Mouse (Mus musculus): ENCODE results near the gene Thada. TPM values are rescaled to one million over a fixed set of nuclear protein-coding genes. Genes with fewer than 3 reads are reported as not detected.

The Thada gene
- polyA plus RNA-seq, 1 experiment from 2014 or later, result 8.1 TPM

DNA sequence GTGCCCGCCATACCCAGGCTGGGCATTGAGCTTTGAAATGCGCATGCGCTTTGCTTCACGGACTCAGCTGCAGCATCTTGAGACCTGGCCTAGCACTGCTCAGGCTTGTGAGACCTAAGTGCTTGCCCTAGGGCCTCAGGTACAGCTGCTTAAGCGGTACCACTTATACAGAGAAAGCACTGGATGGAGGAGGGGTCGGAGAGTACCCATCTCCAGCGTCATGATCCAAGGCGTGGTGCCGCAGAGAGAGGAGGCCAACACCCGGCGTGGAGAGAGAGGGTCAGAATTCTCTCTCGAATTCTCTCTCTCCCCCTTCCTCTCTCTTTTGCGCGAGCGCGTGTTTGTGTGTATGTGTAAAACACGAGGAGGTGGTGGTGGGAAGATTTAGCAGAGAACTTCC, 290.8 kb downstream of the Thada start:
- H3K4me3 ChIP-seq (ENCODE audit: control insufficient read depth in 1 of 2, insufficient read depth in 1 of 2, low read depth in 1 of 2, low read length in 2 of 2), result no peak overlapping the region
- no peak overlapping the region for H3K4me2 ChIP-seq (ENCODE audit: low read length)
- H3K4me1 ChIP-seq (ENCODE audit: control insufficient read depth in 2 of 2, insufficient read depth in 2 of 2, low read length in 2 of 2), result peaks cover 0 to 4% of the 10 kb centered on the region in 2 experiments; a peak in 1 of 4 replicates
- peaks cover 7% of the 10 kb centered on the region; the same call in 1 of the 2 replicates for H3K9me3 ChIP-seq (ENCODE audit: control insufficient read depth, low read length)
- 94% methylated on average over 17 of the region's 17 CpGs for WGBS
- no peak overlapping the region for H3K27ac ChIP-seq (replicated peaks in 1 of 2; ENCODE audit: control insufficient read depth in 1 of 2, insufficient read depth in 1 of 2, low read depth in 2 of 2, low read length in 2 of 2)
- no peaks in the 10 kb centered on the region for H3K27me3 ChIP-seq (ENCODE audit: control insufficient read depth, insufficient read depth, low read length)
- H3K9ac ChIP-seq (ENCODE audit: low read length), result no peak overlapping the region
- H3K36me3 ChIP-seq (ENCODE audit: control insufficient read depth, insufficient read depth, low read length), result no peaks in the 10 kb centered on the region
- ATAC-seq (ENCODE audit: insufficient number of reproducible peaks, insufficient read depth, low FRiP score, low read depth), result no peak

DNA sequence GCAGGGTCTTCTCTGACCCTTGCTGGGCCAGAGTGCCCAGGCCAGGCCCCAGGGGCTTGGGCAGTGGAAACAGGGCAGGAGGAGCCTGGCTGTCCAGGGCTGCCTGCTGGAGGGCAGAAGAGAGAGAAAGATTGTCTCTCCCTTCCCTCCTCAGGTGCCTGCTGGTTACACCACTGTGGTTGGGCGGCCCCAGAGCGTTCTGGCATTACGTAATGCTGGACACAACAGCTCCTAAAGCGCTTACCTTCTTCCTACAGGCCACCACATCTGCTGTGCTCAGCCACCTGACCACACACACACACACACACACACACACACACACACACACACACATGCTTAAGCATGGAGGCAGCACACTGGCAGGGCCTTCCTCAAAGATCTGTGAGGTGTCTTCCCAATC, 298.6 kb downstream of the Thada start:
- Histone ChIP-seq H3K36me3 (ENCODE audit: control insufficient read depth, insufficient read depth, low read length) (no peaks in the 10 kb centered on the region), H3K9me3 (ENCODE audit: control insufficient read depth, low read length) (no peaks in the 10 kb centered on the region), H3K4me1 (ENCODE audit: control insufficient read depth in 2 of 2, insufficient read depth in 2 of 2, low read length in 2 of 2) (peaks cover 0 to 2% of the 10 kb centered on the region in 2 experiments; a peak in 1 of 4 replicates), H3K27me3 (ENCODE audit: control insufficient read depth, insufficient read depth, low read length) (no peaks in the 10 kb centered on the region), H3K27ac (replicated peaks in 1 of 2; ENCODE audit: control insufficient read depth in 1 of 2, insufficient read depth in 1 of 2, low read depth in 2 of 2, low read length in 2 of 2) (no peak overlapping the region), H3K4me2 (ENCODE audit: low read length) (no peak overlapping the region), H3K9ac (ENCODE audit: low read length) (no peak overlapping the region), H3K4me3 (ENCODE audit: control insufficient read depth in 1 of 2, insufficient read depth in 1 of 2, low read depth in 1 of 2, low read length in 2 of 2) (no peak overlapping the region)
- WGBS, result 85% methylated on average over 4 of the region's 4 CpGs
- ATAC-seq (ENCODE audit: insufficient number of reproducible peaks, insufficient read depth, low FRiP score, low read depth), result no peak

DNA sequence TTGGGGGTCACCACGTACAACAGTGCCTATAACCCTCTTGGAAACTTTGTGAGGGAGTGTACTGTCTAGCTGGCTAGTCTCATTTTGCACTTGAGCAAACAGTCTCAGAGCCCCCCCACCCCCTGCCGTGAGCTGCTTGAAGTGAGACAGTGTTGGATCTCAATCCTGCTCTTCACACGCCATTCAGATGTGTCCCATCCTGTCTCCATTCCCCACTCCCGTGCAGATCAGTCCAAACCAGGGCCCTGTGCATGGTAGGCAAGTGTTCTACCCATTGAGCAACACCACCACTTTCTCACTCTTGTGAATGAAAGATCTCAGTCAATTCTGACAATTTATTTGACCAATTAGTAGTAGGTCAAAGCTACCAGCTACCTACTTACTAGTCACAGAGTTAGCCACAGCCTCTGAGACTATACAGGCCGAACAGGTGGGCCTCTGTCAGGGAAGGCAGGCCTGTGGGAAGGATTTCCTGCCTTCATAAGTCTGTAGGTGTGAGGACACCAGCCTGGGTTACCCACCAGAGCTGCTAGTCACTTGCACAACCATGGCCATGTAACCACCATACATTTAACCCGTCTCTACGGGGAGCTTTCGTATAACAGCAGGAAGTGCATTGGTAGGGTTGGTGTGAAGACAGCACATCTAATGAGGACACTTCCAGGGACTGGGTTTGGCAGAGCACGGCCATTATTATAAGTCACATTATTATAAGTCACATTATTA, 299.7 kb downstream of the Thada start:
- Histone ChIP-seq H3K27me3 (ENCODE audit: control insufficient read depth, insufficient read depth, low read length) (no peaks in the 10 kb centered on the region), H3K36me3 (ENCODE audit: control insufficient read depth, insufficient read depth, low read length) (no peaks in the 10 kb centered on the region), H3K4me1 (ENCODE audit: control insufficient read depth in 2 of 2, insufficient read depth in 2 of 2, low read length in 2 of 2) (peaks cover 9 to 12% of the 10 kb centered on the region in 2 experiments), H3K9me3 (ENCODE audit: control insufficient read depth, low read length) (no peaks in the 10 kb centered on the region), H3K4me3 (ENCODE audit: control insufficient read depth in 1 of 2, insufficient read depth in 1 of 2, low read depth in 1 of 2, low read length in 2 of 2) (no peak overlapping the region), H3K27ac (replicated peaks in 1 of 2; ENCODE audit: control insufficient read depth in 1 of 2, insufficient read depth in 1 of 2, low read depth in 2 of 2, low read length in 2 of 2) (no peak overlapping the region), H3K9ac (ENCODE audit: low read length) (no peak overlapping the region), H3K4me2 (ENCODE audit: low read length) (no peak overlapping the region)
- WGBS, result 84% methylated on average over 9 of the region's 9 CpGs
- ATAC-seq (ENCODE audit: insufficient number of reproducible peaks, insufficient read depth, low FRiP score, low read depth), result no peak

DNA sequence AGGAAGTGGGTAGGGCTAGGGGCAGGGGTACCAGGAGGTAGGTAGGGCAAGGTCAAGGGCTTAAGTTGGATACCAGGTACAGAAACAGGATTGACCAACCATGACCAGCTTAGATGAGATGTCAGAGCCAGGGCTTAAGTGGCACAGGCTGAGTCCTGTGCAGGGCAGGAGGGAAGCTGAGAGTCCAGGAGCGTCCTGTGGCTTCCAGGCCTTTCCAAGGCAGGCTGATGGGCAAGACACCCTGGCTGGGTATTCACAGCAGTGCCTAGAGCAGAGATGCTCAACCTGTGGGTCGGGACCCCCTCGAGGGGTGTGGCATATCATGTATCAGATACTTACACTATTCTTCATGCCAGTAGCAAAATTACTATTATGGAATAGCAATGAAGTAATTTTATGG, 300.3 kb downstream of the Thada start:
- Histone ChIP-seq H3K9me3 (ENCODE audit: control insufficient read depth, low read length) (no peaks in the 10 kb centered on the region), H3K4me3 (ENCODE audit: control insufficient read depth in 1 of 2, insufficient read depth in 1 of 2, low read depth in 1 of 2, low read length in 2 of 2) (no peak overlapping the region), H3K27ac (replicated peaks in 1 of 2; ENCODE audit: control insufficient read depth in 1 of 2, insufficient read depth in 1 of 2, low read depth in 2 of 2, low read length in 2 of 2) (no peak overlapping the region), H3K9ac (ENCODE audit: low read length) (no peak overlapping the region), H3K36me3 (ENCODE audit: control insufficient read depth, insufficient read depth, low read length) (no peaks in the 10 kb centered on the region), H3K4me1 (ENCODE audit: control insufficient read depth in 2 of 2, insufficient read depth in 2 of 2, low read length in 2 of 2) (peaks cover 12 to 16% of the 10 kb centered on the region in 2 experiments), H3K4me2 (ENCODE audit: low read length) (no peak overlapping the region), H3K27me3 (ENCODE audit: control insufficient read depth, insufficient read depth, low read length) (no peaks in the 10 kb centered on the region)
- no peak for ATAC-seq (ENCODE audit: insufficient number of reproducible peaks, insufficient read depth, low FRiP score, low read depth)
- WGBS, result 80% methylated on average over 3 of the region's 3 CpGs

DNA sequence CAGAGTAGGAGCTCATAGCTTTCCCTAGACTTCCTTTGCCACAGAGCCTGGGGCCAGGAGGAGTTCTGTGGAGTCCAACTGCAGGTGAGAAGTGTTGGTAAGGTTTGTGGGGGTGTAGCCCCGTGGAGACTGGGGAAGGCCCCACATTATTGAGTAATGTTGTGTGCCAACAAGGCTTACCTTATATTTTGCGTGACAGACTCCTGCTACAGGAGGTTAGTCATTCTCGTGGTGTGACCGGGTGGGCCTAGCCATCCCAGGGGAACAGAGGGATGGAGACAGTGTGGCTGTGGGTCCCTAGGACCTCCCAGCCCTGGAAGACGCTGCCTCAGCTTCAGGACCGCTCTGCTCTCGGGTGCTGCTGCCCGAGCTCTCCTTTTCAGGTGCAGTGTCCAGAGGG, 301.9 kb downstream of the Thada start:
- Histone ChIP-seq H3K4me1 (ENCODE audit: control insufficient read depth in 2 of 2, insufficient read depth in 2 of 2, low read length in 2 of 2) (peaks cover 12 to 16% of the 10 kb centered on the region in 2 experiments), H3K27ac (replicated peaks in 1 of 2; ENCODE audit: control insufficient read depth in 1 of 2, insufficient read depth in 1 of 2, low read depth in 2 of 2, low read length in 2 of 2) (no peak overlapping the region), H3K4me2 (ENCODE audit: low read length) (no peak overlapping the region), H3K9ac (ENCODE audit: low read length) (no peak overlapping the region), H3K36me3 (ENCODE audit: control insufficient read depth, insufficient read depth, low read length) (no peaks in the 10 kb centered on the region), H3K4me3 (ENCODE audit: control insufficient read depth in 1 of 2, insufficient read depth in 1 of 2, low read depth in 1 of 2, low read length in 2 of 2) (no peak overlapping the region), H3K9me3 (ENCODE audit: control insufficient read depth, low read length) (no peaks in the 10 kb centered on the region), H3K27me3 (ENCODE audit: control insufficient read depth, insufficient read depth, low read length) (no peaks in the 10 kb centered on the region)
- no peak for ATAC-seq (ENCODE audit: insufficient number of reproducible peaks, insufficient read depth, low FRiP score, low read depth)
- WGBS, result 88% methylated on average over 8 of the region's 8 CpGs

DNA sequence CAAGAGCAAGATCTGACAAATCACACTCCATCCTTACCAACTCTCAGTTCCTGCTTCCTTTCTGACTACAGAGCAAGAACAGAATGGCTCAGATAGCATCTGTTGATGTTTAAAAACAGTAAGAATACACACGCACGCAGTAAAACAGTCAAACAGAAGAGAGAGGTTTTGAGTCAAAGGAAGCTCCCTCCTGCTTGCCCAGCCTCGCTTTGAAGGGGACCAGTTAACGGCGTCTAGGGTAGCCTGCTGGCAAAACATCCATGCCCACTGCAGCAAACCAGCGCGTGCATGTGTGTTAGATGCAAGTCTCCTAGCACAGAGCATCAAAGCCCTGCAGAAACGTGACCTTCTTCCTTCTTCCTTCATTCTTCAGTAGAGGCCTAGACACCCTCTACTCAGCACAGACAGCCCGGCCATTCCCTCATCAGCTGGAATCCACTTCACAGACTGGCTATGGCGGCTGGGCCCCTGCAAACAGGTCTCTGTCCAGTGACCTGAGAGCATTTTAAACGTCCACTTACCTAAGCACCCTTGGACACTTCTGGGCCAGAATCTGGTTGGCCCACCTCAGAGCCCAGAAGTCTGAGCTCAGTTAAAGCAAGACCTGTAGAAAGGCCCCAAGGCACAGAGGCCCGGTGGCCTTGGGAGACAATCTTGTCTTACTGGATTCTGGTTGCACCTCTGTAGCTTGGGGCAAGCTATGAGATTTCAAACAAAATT, 302.8 kb downstream of the Thada start:
- H3K9me3 ChIP-seq (ENCODE audit: control insufficient read depth, low read length), result no peaks in the 10 kb centered on the region
- no peak overlapping the region for H3K4me3 ChIP-seq (ENCODE audit: control insufficient read depth in 1 of 2, insufficient read depth in 1 of 2, low read depth in 1 of 2, low read length in 2 of 2)
- H3K27me3 ChIP-seq (ENCODE audit: control insufficient read depth, insufficient read depth, low read length), result no peaks in the 10 kb centered on the region
- WGBS, result 75% methylated on average over 12 of the region's 12 CpGs
- no peak overlapping the region for H3K4me2 ChIP-seq (ENCODE audit: low read length)
- no peaks in the 10 kb centered on the region for H3K36me3 ChIP-seq (ENCODE audit: control insufficient read depth, insufficient read depth, low read length)
- H3K4me1 ChIP-seq (ENCODE audit: control insufficient read depth in 2 of 2, insufficient read depth in 2 of 2, low read length in 2 of 2), result peaks cover 15 to 17% of the 10 kb centered on the region in 2 experiments
- no peak overlapping the region for H3K27ac ChIP-seq (replicated peaks in 1 of 2; ENCODE audit: control insufficient read depth in 1 of 2, insufficient read depth in 1 of 2, low read depth in 2 of 2, low read length in 2 of 2)
- no peak for ATAC-seq (ENCODE audit: insufficient number of reproducible peaks, insufficient read depth, low FRiP score, low read depth)
- no peak overlapping the region for H3K9ac ChIP-seq (ENCODE audit: low read length)

DNA sequence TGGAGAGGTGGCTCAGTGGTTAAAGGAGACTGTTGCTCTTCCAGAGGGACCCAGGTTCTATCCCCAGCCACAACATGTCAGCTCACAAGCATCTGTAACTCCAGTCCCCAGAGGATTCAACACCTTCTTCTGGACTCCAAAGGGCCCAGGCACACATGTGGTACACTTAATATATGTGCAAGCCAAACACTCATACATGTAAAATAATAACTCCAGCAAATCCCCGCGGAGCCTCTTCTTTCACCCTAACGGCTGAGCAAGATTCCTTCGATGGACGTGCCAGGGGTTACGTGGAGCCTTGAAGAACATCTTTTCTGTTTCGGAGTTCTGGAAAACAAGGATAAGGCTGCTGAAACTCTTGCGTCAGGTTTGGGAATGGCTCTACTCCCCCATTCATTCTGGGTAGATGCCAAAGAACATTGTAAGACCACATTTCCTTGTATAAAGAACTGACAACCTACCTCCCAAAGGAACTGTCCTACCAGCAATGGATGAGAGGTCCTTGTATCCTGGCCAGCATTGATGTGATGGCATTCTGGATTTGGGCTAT, 303.7 kb downstream of the Thada start:
- Histone ChIP-seq H3K9me3 (ENCODE audit: control insufficient read depth, low read length) (no peaks in the 10 kb centered on the region), H3K4me3 (ENCODE audit: control insufficient read depth in 1 of 2, insufficient read depth in 1 of 2, low read depth in 1 of 2, low read length in 2 of 2) (no peak overlapping the region), H3K36me3 (ENCODE audit: control insufficient read depth, insufficient read depth, low read length) (no peaks in the 10 kb centered on the region), H3K4me2 (ENCODE audit: low read length) (no peak overlapping the region), H3K27me3 (ENCODE audit: control insufficient read depth, insufficient read depth, low read length) (no peaks in the 10 kb centered on the region), H3K9ac (ENCODE audit: low read length) (no peak overlapping the region), H3K27ac (replicated peaks in 1 of 2; ENCODE audit: control insufficient read depth in 1 of 2, insufficient read depth in 1 of 2, low read depth in 2 of 2, low read length in 2 of 2) (peak overlapping the region in 1 of 2 experiments; percentile 55; a peak in 1 of 4 replicates), H3K4me1 (ENCODE audit: control insufficient read depth in 2 of 2, insufficient read depth in 2 of 2, low read length in 2 of 2) (peaks cover 24 to 26% of the 10 kb centered on the region in 2 experiments)
- no peak for ATAC-seq (ENCODE audit: insufficient number of reproducible peaks, insufficient read depth, low FRiP score, low read depth)
- WGBS, result 74% methylated on average over 8 of the region's 8 CpGs

Measured in heart, embryonic 14.5 days (tissue).